8 mouse cellular contexts compared by ENCODE assay signal in the genomic region with DNA sequence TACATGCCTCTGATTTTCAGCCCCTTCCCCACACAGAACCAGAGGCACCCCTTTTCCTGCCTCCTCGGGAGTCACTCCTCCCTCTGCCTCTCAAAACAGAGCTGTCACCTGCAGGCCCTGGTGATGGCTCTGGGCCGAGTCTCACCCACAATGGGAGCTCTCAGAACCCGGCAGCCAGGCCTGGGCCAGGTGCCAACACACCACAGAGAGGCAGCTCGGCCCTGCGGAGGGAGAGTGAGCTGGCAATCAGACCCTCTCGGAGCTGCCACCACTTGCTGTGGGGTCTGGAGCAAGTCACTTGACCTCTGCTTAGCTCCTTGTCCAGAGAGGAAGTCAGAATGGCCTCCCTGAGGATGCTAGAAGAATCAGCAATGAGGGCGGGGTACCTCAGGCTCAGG.
DNase-seq lines count a peak whose midpoint lies in the region; ATAC-seq lines count a peak whose summit lies in the region.

No protein-coding gene starts in this region.

- no peak overlapping the region for H3K27ac ChIP-seq in kidney, embryonic 16.5 days (ENCODE audit: low read length)
- peak overlapping the region; percentile 42; the same call in 1 of the 2 replicates for H3K27ac ChIP-seq in limb, embryonic 10.5 days

- H3K27me3 ChIP-seq in kidney, embryonic 16.5 days (ENCODE audit: insufficient read depth, low read length) = no peaks in the 10 kb centered on the region
- H3K27me3 ChIP-seq in limb, embryonic 10.5 days (ENCODE audit: low read depth, poor library complexity, severe bottlenecking) = no peaks in the 10 kb centered on the region

- no peaks in the 10 kb centered on the region for H3K9me3 ChIP-seq in kidney, embryonic 16.5 days (ENCODE audit: low read length)
- H3K9me3 ChIP-seq in limb, embryonic 10.5 days (replicated peaks) = no peaks in the 10 kb centered on the region

- H3K4me3 ChIP-seq in kidney, embryonic 16.5 days (ENCODE audit: low read length) = no peak overlapping the region
- no peak overlapping the region for H3K4me3 ChIP-seq in limb, embryonic 10.5 days

- ATAC-seq in kidney, embryonic 16.5 days (ENCODE audit: low FRiP score, low TSS enrichment) = peak; percentile 74
- ATAC-seq in monocyte, adult 5-6 weeks (replicated peaks; ENCODE audit: insufficient number of reproducible peaks, low FRiP score, low TSS enrichment, poor library complexity, severe bottlenecking) = no peak

- DNase-seq in gastrocnemius, postnatal 14 days = peak; percentile 23
- no peak for DNase-seq in gastrocnemius, adult 8-10 months (ENCODE audit: low spot score in 2 of 2)
- DNase-seq in cerebellum, adult 11 months = peak; percentile 58
- peak; percentile 70 to 80 for DNase-seq in frontal cortex, postnatal 14 days (ENCODE audit: low spot score in 2 of 2)
- DNase-seq in limb, embryonic 10.5 days (ENCODE audit: low spot score) = no peak
- DNase-seq in ovary, postnatal 10 days (ENCODE audit: low spot score) = peak; percentile 27

- H3K4me2 ChIP-seq in kidney, embryonic 16.5 days (replicated peaks; ENCODE audit: low read depth, low read length) = no peak overlapping the region

- no peaks in the 10 kb centered on the region for H3K4me1 ChIP-seq in kidney, embryonic 16.5 days (ENCODE audit: insufficient read depth, low read length)
- 0 out of 2 replicates have a peak, but pooled peaks cover 3% of the 10 kb centered on the region for H3K4me1 ChIP-seq in limb, embryonic 10.5 days

- WGBS in kidney, embryonic 16.5 days = 36% methylated on average over 7 of the region's 7 CpGs
- WGBS in limb, embryonic 10.5 days = 71% methylated on average over 7 of the region's 7 CpGs

- intact Hi-C loops in gastrocnemius, postnatal 14 days (cut with DNase I; ENCODE audit: low total_unique reads) = no loop called here

- no peak overlapping the region for H3K9ac ChIP-seq in kidney, embryonic 16.5 days (replicated peaks; ENCODE audit: low read length)

- H3K36me3 ChIP-seq in kidney, embryonic 16.5 days (ENCODE audit: insufficient read depth, low read length) = no peaks in the 10 kb centered on the region
- H3K36me3 ChIP-seq in limb, embryonic 10.5 days = no peaks in the 10 kb centered on the region

Comparison
In these comparisons a context has a peak if more than half of its experiments do, and no peak if none do; other contexts are left out.
1. DNase-seq: peak in gastrocnemius, postnatal 14 days (single experiment), cerebellum, adult 11 months (single experiment), frontal cortex, postnatal 14 days (2 of 2) and ovary, postnatal 10 days (single experiment); none in gastrocnemius, adult 8-10 months (0 of 2) and limb, embryonic 10.5 days (single experiment).